In the genomic region with DNA sequence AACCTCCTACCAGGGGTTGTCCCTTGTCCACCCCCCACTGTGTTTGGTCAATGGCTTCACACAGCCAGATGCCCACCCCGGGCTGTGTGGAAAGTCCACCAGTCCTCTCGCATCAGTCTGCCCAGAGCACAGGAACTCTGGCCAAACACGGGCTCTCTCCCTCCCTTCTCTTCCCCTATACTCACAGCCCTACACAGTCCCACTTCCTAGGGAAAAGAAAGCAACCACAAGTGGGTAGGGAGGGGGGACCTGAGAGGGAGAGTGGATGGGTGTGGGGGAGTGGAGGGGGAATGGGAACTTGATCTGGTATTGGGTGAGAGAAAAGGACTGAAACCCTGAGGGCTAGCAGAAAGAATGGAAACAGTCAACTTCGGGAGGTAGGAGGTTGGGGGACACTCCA, we compare ENCODE assay signal across 20 mouse cellular contexts.
DNase-seq lines count a peak whose midpoint lies in the region; ATAC-seq lines count a peak whose summit lies in the region.
"Had no signal": no experiment of that assay in that cellular context is flagged by ENCODE, and none has a peak within 500 bp of the region (broad histone marks: within the 10 kb centered on the region; RNA-seq: fewer than 3 reads in every experiment).

No protein-coding gene starts in this region.

- H3K9ac ChIP-seq in hindbrain, embryonic 12.5 days: no peak overlapping the region
- no peak overlapping the region for H3K9ac ChIP-seq in kidney, embryonic 16.5 days (replicated peaks; ENCODE audit: low read length)
- no peak overlapping the region for H3K9ac ChIP-seq in kidney, embryonic 14.5 days (ENCODE audit: low read depth, low read length)
- no peak overlapping the region for H3K9ac ChIP-seq in midbrain, embryonic 14.5 days (replicated peaks; ENCODE audit: low read length)
- no peak overlapping the region for H3K9ac ChIP-seq in intestine, embryonic 16.5 days (ENCODE audit: low read depth, low read length)
- H3K9ac ChIP-seq: embryonic facial prominence, embryonic 12.5 days; forebrain, embryonic 15.5 days had no signal

- H3K9me3 ChIP-seq in hindbrain, embryonic 12.5 days (replicated peaks): no peaks in the 10 kb centered on the region
- no peaks in the 10 kb centered on the region for H3K9me3 ChIP-seq in hindbrain, embryonic 10.5 days
- no peaks in the 10 kb centered on the region for H3K9me3 ChIP-seq in kidney, embryonic 16.5 days (ENCODE audit: low read length)
- H3K9me3 ChIP-seq in kidney, embryonic 14.5 days (ENCODE audit: control insufficient read depth, low read length): no peaks in the 10 kb centered on the region
- H3K9me3 ChIP-seq in midbrain, embryonic 14.5 days (ENCODE audit: control insufficient read depth, low read length): no peaks in the 10 kb centered on the region
- H3K9me3 ChIP-seq in midbrain, embryonic 10.5 days (replicated peaks): no peaks in the 10 kb centered on the region
- no peaks in the 10 kb centered on the region for H3K9me3 ChIP-seq in intestine, embryonic 16.5 days (ENCODE audit: control insufficient read depth, low read length)
- H3K9me3 ChIP-seq: embryonic facial prominence, embryonic 12.5 days; forebrain, embryonic 15.5 days had no signal

- H3K27ac ChIP-seq in hindbrain, embryonic 12.5 days: no peak overlapping the region
- H3K27ac ChIP-seq in hindbrain, embryonic 10.5 days: no peak overlapping the region
- no peak overlapping the region for H3K27ac ChIP-seq in kidney, embryonic 16.5 days (ENCODE audit: low read length)
- no peak overlapping the region for H3K27ac ChIP-seq in kidney, embryonic 14.5 days (ENCODE audit: low read depth, low read length)
- no peak overlapping the region for H3K27ac ChIP-seq in midbrain, embryonic 14.5 days (replicated peaks; ENCODE audit: low read depth, low read length)
- no peak overlapping the region for H3K27ac ChIP-seq in midbrain, embryonic 10.5 days (replicated peaks)
- H3K27ac ChIP-seq in intestine, embryonic 16.5 days (ENCODE audit: low read length): no peak overlapping the region
- H3K27ac ChIP-seq: embryonic facial prominence, embryonic 12.5 days; forebrain, embryonic 15.5 days had no signal

- no peaks in the 10 kb centered on the region for H3K4me1 ChIP-seq in hindbrain, embryonic 12.5 days
- no peaks in the 10 kb centered on the region for H3K4me1 ChIP-seq in hindbrain, embryonic 10.5 days (replicated peaks)
- no peaks in the 10 kb centered on the region for H3K4me1 ChIP-seq in kidney, embryonic 16.5 days (ENCODE audit: insufficient read depth, low read length)
- H3K4me1 ChIP-seq in kidney, embryonic 14.5 days (ENCODE audit: control insufficient read depth, insufficient read depth, low read length): no peaks in the 10 kb centered on the region
- no peaks in the 10 kb centered on the region for H3K4me1 ChIP-seq in midbrain, embryonic 14.5 days (ENCODE audit: control insufficient read depth, insufficient read depth, low read length)
- peaks cover 3% of the 10 kb centered on the region; the same call in 1 of the 2 replicates for H3K4me1 ChIP-seq in midbrain, embryonic 10.5 days
- no peaks in the 10 kb centered on the region for H3K4me1 ChIP-seq in intestine, embryonic 16.5 days (ENCODE audit: control insufficient read depth, insufficient read depth, low read length)
- H3K4me1 ChIP-seq: embryonic facial prominence, embryonic 12.5 days; forebrain, embryonic 15.5 days had no signal

- no peaks in the 10 kb centered on the region for H3K27me3 ChIP-seq in hindbrain, embryonic 12.5 days
- H3K27me3 ChIP-seq in hindbrain, embryonic 10.5 days (ENCODE audit: insufficient read depth, poor library complexity, severe bottlenecking): no peaks in the 10 kb centered on the region
- no peaks in the 10 kb centered on the region for H3K27me3 ChIP-seq in kidney, embryonic 16.5 days (ENCODE audit: insufficient read depth, low read length)
- H3K27me3 ChIP-seq in kidney, embryonic 14.5 days (ENCODE audit: control insufficient read depth, insufficient read depth, low read length): no peaks in the 10 kb centered on the region
- H3K27me3 ChIP-seq in midbrain, embryonic 14.5 days (ENCODE audit: control insufficient read depth, insufficient read depth, low read length): no peaks in the 10 kb centered on the region
- no peaks in the 10 kb centered on the region for H3K27me3 ChIP-seq in midbrain, embryonic 10.5 days (ENCODE audit: low read depth, poor library complexity, severe bottlenecking)
- no peaks in the 10 kb centered on the region for H3K27me3 ChIP-seq in intestine, embryonic 16.5 days (replicated peaks; ENCODE audit: control insufficient read depth, insufficient read depth, low read length)
- H3K27me3 ChIP-seq: CH12.LX; embryonic facial prominence, embryonic 12.5 days; forebrain, embryonic 15.5 days; Patski had no signal

- H3K4me3 ChIP-seq in hindbrain, embryonic 12.5 days: no peak overlapping the region
- H3K4me3 ChIP-seq in hindbrain, embryonic 10.5 days: no peak overlapping the region
- no peak overlapping the region for H3K4me3 ChIP-seq in kidney, embryonic 16.5 days (ENCODE audit: low read length)
- H3K4me3 ChIP-seq in kidney, embryonic 14.5 days (ENCODE audit: low read length): no peak overlapping the region
- H3K4me3 ChIP-seq in midbrain, embryonic 14.5 days (replicated peaks; ENCODE audit: low read depth, low read length): no peak overlapping the region
- no peak overlapping the region for H3K4me3 ChIP-seq in midbrain, embryonic 10.5 days
- H3K4me3 ChIP-seq in intestine, embryonic 16.5 days (ENCODE audit: low read length): no peak overlapping the region
- H3K4me3 ChIP-seq: embryonic facial prominence, embryonic 12.5 days; forebrain, embryonic 15.5 days had no signal

- WGBS in hindbrain, embryonic 12.5 days: 62% methylated on average over 4 of the region's 4 CpGs
- WGBS in hindbrain, embryonic 10.5 days: 67% methylated on average over 4 of the region's 4 CpGs
- 60% methylated on average over 4 of the region's 4 CpGs for WGBS in kidney, embryonic 16.5 days
- 53% methylated on average over 4 of the region's 4 CpGs for WGBS in kidney, embryonic 14.5 days
- 83% methylated on average over 4 of the region's 4 CpGs for WGBS in midbrain, embryonic 14.5 days
- WGBS in midbrain, embryonic 10.5 days: 83% methylated on average over 4 of the region's 4 CpGs
- 83% methylated on average over 4 of the region's 4 CpGs for WGBS in intestine, embryonic 16.5 days

- no peak for DNase-seq in hindbrain, embryonic 10.5 days (ENCODE audit: low spot score)
- no peak for DNase-seq in midbrain, embryonic 14.5 days
- DNase-seq in midbrain, embryonic 10.5 days (ENCODE audit: low spot score): no peak
- DNase-seq: adrenal gland, adult 2 months; adrenal gland, postnatal 25 days; cerebellum, adult 18-20 months; cerebellum, adult 9-11 months; cerebellum, postnatal 36 days; gastrocnemius, postnatal 36 days; heart, postnatal 10 days; heart, postnatal 4 days had no signal

- H3K36me3 ChIP-seq in hindbrain, embryonic 12.5 days: no peaks in the 10 kb centered on the region
- H3K36me3 ChIP-seq in hindbrain, embryonic 10.5 days: no peaks in the 10 kb centered on the region
- H3K36me3 ChIP-seq in kidney, embryonic 16.5 days (ENCODE audit: insufficient read depth, low read length): no peaks in the 10 kb centered on the region
- no peaks in the 10 kb centered on the region for H3K36me3 ChIP-seq in kidney, embryonic 14.5 days (ENCODE audit: control insufficient read depth, insufficient read depth, low read length)
- no peaks in the 10 kb centered on the region for H3K36me3 ChIP-seq in midbrain, embryonic 14.5 days (ENCODE audit: control insufficient read depth, insufficient read depth, low read length)
- H3K36me3 ChIP-seq in midbrain, embryonic 10.5 days: no peaks in the 10 kb centered on the region
- no peaks in the 10 kb centered on the region for H3K36me3 ChIP-seq in intestine, embryonic 16.5 days (ENCODE audit: control insufficient read depth, insufficient read depth, low read length)
- H3K36me3 ChIP-seq: embryonic facial prominence, embryonic 12.5 days; forebrain, embryonic 15.5 days had no signal

- H3K4me2 ChIP-seq in hindbrain, embryonic 12.5 days (replicated peaks): no peak overlapping the region
- H3K4me2 ChIP-seq in kidney, embryonic 16.5 days (replicated peaks; ENCODE audit: low read depth, low read length): no peak overlapping the region
- no peak overlapping the region for H3K4me2 ChIP-seq in kidney, embryonic 14.5 days (replicated peaks; ENCODE audit: low read depth, low read length)
- no peak overlapping the region for H3K4me2 ChIP-seq in midbrain, embryonic 14.5 days (ENCODE audit: low read length)
- no peak overlapping the region for H3K4me2 ChIP-seq in intestine, embryonic 16.5 days (ENCODE audit: low read depth, low read length)
- H3K4me2 ChIP-seq: embryonic facial prominence, embryonic 12.5 days; forebrain, embryonic 15.5 days had no signal

- 0 out of 2 replicates have a peak, but pooled peaks have one; percentile 22 for ATAC-seq in hindbrain, embryonic 12.5 days (ENCODE audit: low FRiP score)
- ATAC-seq in kidney, embryonic 16.5 days (ENCODE audit: low FRiP score, low TSS enrichment): 0 out of 2 replicates have a peak, but pooled peaks have one; percentile 42
- ATAC-seq in kidney, embryonic 14.5 days (ENCODE audit: low FRiP score, low TSS enrichment): no peak
- ATAC-seq in midbrain, embryonic 14.5 days (ENCODE audit: low FRiP score, low TSS enrichment): 0 out of 2 replicates have a peak, but pooled peaks have one; percentile 20
- no peak for ATAC-seq in intestine, embryonic 16.5 days
- ATAC-seq: activated CD4-positive, CD25-positive, alpha-beta regulatory T cell, adult 4 months; forebrain, embryonic 15.5 days; Patski had no signal

Comparison
In these comparisons a context has a peak if more than half of its experiments do, and no peak if none do; other contexts are left out.
1. ATAC-seq: peak in hindbrain, embryonic 12.5 days (single experiment), kidney, embryonic 16.5 days (single experiment) and midbrain, embryonic 14.5 days (single experiment); none in kidney, embryonic 14.5 days (single experiment) and intestine, embryonic 16.5 days (single experiment).